Mouse (Mus musculus) brain, embryonic 14.5 days (tissue): ENCODE data around the gene Trim54. TPM values are rescaled to one million over a fixed set of nuclear protein-coding genes. Genes with fewer than 3 reads are reported as not detected.

Source experiments
- DNase-seq: peaks from one replicate; pipeline ENCODE4 v3.0.0-alpha.2; 2011; ENCODE audit warnings: low read depth
- CTCF ChIP-seq: fragments of 200-500 bp; IDR thresholded peaks from 2 replicates; pipeline ENCODE4 v1.5.1; 2012; ENCODE audit warnings: inconsistent platforms, mild to moderate bottlenecking, moderate library complexity, borderline replicate concordance; ENCODE audit not compliant: insufficient read depth, insufficient read length; ENCODE audit errors: extremely low read depth
- POLR2A ChIP-seq: fragments of 200-500 bp; IDR thresholded peaks from 2 replicates; pipeline ENCODE4 v1.6.1; 2012; ENCODE audit warnings: mild to moderate bottlenecking, inconsistent platforms, borderline replicate concordance; ENCODE audit not compliant: poor library complexity, insufficient read depth, insufficient read length, severe bottlenecking; ENCODE audit errors: extremely low read depth
- polyA plus RNA-seq: library from polyadenylated mRNA; depleted of rRNA; stranded (reverse); fragments of >200 nt; gene quantifications from 2 replicates; pipeline ENCODE4 v1.2.3, GENCODE M21; 2012

Trim54 gene
- polyA plus RNA-seq, 1 experiment, result 0.05 TPM

DNA sequence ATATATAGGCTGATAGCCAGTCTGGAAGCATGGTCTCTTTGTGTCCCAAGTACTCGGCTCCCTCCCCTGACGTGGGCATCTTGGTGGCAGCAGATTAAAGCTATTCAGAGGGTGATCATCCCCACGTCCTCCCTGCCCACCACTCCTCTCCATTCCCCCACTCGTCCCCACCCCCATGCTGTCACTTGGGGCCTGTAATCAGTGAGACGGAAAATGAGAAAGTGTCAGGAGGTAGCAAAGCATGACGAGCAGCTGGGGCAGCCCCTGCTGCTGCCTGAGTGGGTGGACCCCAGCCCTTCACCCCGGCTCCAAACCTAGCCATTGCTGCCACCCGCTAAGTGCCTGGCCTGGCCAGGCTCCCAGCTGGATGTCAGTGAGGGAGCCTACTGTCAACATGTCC, 32.6 kb upstream of the Trim54 start:
- DNase-seq, result peak; percentile 68
- TF ChIP-seq CTCF, result no peak
- no peak for TF ChIP-seq POLR2A

DNA sequence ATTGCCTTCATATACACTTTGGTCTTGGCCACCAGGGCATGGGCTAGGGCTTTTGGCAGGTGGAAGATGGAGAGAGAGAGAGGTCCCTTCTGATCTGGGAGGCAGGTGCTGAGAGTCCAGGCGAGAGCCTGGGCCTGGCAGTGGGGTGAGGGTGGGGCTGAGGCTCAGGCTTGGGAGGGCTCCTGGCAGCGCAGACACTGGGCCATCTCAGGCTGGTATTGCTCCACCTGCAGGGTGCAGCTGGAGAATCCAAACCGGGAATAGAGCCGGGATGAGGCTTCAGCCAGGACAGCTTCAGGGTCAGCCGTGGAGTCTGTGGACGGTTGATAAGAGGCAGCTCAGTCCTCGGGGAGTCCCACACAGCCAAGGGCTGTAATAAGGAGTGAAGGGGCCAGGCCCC, 29.9 kb upstream of the Trim54 start:
- DNase-seq, result peak; percentile 11
- no peak for TF ChIP-seq CTCF
- TF ChIP-seq POLR2A, result no peak

DNA sequence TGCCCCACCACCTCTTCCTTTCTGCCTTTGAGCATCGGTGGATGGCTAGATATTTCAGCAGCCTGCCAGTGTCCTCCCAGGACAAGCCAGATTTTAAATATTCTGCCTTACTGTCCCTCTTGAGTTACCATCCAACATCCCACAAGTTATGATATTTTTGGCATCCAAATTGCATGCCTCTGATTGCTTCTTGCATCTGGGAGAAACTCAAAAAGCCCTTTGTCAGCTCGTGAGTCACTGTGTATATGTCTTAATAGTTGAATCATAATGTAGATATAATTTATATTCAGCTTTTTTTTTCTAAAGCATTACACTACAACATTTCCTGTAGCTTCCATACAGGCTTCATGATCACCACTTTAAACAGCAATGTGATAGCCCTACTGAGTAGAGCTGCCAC, 29.4 kb upstream of the Trim54 start:
- TF ChIP-seq POLR2A (no peak), CTCF (no peak)
- no peak for DNase-seq

DNA sequence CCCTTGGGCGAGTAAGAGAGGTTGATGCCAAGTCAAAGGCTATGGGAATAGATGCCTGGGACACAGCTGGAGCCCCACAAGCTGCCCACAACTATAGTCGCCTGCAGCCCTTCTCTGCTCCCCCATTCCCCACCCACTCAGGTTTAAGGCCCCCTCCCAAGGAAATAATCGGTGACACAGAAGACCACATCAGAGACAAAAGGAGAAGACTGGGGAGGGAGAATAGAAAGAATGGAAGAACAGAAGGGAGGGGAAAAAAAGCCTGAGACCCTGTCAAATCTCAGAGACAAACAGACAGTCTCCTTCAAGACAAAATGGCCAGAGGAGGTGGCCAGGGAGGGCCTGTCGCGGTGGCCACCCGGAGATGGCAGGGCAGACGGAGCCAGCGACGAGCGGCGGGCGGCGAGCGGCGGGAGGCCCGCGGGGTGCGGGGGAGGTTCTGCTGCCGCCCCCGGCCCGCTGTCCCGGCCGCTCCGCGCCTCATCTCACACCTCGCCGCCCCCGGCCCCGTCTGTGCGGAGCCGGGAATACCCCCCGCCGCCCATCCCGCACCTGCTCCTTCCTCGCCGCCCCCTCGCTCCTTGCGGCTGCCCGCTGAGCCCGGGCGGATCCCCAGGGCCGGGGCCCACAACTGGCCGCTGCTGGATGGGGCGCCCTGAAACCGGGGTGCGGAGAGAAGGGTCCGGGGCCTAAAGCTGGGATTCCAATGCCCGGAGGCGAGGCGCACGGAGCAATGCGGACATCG, 24.1 kb upstream of the Trim54 start:
- no peak for DNase-seq
- TF ChIP-seq CTCF (no peak), POLR2A (no peak)

DNA sequence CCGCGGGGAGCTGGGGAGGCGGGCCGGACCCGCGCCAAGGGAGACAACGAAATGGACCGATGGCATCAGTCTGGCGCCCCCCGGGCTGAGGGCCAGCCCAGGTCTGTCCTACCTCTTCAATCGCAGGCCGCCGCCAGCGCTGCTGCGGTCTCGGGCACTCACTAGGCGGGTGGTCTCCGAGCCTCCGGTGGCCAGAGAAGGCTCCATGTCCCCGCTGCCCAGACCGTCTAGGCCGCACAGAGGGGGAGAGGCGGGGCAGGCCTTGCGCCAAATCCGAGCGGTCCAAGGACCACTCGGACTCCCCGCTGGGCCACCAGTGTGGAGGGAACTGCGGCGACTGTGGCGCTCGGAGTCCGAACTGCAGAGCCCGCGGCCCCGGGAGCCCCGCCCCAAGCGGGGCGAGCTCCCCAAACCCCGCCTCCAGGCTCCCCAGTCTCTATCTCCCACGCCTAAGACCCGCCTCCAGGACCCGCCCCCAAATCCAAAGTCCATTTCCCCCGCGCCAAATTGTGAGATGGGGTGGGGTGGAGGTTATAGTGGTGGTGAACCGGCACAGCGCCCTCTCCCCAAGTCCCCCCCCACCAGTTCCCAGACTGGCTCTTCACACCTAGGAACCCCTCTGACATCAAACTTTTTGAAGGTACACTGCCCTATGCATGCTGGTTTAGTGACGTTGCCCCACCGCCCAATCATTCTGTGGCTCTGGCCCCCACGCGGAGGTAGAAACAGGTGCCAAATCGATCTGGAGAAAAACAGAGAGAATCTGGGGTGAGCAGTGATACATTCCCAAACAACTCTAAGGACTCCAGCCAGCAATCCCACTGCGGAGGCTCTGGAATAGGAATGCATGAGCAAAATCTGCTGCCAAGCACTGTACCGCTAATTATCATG, 23.1 kb upstream of the Trim54 start:
- TF ChIP-seq CTCF (no peak), POLR2A (no peak)
- DNase-seq, result peak; percentile 66

DNA sequence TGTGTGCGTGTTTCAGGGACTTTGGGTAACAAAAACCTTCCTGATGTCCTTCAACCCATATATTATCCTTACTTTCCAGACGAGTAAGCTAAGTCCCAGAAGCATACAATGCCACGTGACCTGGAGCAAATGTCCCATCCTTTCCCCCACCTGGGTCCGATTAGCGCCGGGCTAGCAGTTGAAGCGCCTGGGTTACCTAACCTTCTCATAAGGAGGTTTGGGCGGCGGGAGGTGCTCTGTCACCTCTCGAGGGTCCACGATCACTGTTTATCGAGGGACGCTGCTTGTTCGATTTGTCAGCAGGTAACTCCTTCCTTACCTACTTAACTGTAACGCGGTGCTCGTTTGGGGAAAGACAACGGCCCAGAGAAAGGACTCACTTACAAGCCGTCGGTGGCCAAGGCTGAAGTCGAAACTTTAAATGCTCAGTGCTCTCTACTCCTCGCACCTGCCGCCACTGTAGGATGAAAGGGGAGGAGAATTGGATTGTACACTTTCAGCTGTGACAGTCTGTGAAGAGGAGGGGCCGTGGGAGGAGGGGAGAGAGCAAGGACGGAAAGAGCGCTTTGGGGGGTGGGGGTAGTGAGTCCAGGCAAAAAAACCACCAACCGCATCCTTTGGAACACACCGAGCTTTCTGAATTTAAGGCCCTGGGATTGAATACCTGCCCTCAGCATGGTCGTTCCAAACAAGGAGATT, 22.3 kb upstream of the Trim54 start:
- DNase-seq, result no peak
- TF ChIP-seq POLR2A (no peak), CTCF (no peak)

DNA sequence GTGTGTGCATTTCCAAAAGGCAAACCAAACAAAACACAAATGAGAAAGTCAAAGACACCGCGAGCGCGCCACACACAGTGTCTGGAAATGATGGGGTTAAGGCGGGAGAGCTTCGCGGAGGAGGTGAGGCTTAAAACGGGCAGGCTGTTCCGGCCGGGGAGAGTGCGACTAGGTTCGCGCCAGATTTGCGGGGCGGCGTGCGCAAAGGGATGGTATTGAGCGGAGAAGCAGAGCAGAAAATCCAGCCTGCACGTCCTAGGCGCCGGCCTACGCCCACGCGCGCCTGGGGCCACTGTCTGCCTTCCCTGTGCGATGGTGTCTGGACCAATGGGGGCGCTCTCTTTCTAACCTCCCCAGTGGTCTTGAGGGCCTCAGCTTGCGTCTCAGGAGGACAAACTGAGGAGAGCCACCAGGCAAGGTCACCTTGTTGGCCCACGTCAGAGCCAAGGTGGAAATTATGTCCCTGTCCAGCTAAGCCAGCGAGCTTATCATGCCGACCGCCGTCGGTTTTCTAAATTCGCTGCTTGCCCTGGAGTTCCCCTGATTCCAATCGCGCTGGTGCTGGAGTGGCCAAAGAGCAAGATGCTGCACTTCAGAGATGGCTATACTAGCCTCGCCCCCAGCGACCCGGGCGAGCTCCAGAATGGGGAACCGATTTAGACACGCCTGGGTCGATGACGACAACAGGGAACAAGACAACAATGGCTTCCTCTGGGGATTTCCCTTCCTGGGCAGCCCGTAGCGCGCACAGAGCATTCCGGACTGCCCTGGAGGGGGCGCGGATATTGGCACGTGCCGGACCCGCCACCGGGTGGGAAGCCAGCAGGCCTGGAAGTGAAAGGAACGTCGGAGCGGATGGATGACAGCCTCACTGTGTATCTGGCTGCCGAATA, 21.5 kb upstream of the Trim54 start:
- TF ChIP-seq CTCF, result no peak
- no peak for TF ChIP-seq POLR2A
- peak; percentile 34 for DNase-seq

DNA sequence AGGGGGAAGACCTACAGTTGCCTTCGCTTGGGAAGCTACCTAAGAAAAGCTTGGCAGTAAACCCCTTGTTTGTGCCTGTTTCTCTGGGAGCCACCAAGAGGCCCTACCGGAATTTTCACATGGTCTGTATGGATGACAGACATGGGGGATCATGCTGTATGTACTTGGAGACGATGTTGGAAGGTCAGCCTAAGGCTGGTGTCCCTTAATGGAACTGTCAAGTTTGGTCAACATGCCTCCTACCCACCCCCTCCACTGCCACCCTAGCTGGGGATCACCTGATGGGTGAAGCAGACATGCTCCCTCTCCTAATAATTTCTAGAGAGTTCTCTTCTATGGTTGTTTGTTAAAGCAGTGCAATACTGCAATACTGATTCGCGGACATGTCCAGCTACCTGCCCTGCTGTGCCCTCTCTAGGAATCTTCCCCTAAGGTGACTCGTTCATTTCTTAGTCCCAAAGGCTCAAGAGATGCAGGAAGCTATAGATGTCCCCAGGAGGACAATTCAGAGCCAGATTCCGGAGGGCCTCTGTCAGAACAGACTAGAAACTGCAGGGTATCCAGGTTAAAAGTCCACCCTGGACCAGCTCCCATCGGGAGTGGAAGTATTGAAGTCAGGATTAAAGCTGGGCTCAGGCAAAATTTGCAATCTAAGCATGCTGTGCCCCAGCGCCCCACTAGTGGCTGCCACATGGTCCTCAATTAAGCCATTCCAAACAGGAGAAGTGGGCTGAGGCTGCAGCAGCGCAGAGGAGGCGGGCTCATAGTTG, 20.6 kb upstream of the Trim54 start:
- peak; percentile 37 for DNase-seq
- TF ChIP-seq CTCF (no peak), POLR2A (no peak)

DNA sequence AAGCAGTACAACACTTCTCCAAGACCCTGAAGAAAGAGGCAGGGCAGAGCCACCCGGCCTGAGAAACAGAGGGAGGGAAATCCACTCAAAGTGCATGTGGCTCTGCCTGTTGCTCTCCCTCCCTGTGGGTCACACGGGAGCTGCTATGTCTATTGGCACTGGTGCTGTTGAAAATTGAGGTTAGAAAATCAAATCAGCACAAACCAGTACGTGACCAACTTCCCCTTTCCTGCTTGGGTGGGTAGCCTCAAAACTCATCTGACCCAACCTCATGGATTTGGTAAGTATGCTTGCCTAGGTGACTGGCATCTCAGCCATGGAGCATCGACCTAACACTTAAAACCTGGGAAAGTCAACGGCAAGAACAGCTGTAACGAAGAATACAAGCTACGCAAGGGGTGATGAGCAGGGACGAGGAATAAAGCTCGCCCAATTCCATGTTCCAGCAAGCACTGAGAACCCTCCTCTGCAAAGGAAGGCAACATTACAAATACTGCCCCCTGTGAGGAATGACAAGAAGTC, 10.6 kb upstream of the Trim54 start, which contains the start of gene Dnajc5g:
Dnajc5g (plus strand) TSS at position 472 of the 522 bp plus-strand sequence.
- DNase-seq, result no peak
- TF ChIP-seq CTCF (no peak), POLR2A (no peak)
